Mouse (Mus musculus): ENCODE data around the gene Acvr1b. TPM values are rescaled to one million over a fixed set of nuclear protein-coding genes. Genes with fewer than 3 reads are reported as not detected.

Acvr1b gene
- polyA plus RNA-seq, 1 experiment from 2014 or later: 24.9 TPM

DNA sequence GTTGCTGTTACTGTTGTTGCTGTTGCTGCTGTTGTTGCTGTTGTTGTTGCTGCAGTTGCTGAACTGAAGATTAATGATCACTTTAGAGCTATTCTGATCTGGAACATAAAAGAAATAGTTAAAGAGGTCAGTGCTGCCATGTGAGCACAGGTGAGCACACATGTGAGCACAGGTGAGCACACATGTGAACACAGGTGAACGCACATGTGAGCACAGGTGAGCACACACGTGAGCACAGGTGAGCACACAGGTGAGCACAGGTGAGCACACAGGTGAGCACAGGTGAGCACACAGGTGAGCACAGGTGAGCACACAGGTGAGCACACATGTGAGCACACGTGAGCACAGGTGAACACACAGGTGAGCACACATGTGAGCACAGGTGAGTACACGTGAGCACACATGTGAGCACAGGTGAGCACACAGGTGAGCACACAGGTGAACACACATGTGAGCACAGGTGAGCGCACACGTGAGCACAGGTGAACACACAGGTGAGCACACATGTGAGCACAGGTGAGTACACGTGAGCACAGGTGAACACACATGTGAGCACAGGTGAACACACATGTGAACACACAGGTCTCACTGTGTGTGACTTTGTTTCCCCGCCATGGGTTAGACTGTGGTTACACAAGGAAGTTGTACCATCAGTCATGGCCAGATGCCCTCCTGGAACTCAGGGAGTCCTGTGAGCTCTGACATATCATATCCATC lies 22.4 kb downstream of the Acvr1b start:
- Histone ChIP-seq H3K4me1 (peaks cover 16% of the 10 kb centered on the region), H3K27me3 (replicated peaks) (no peaks in the 10 kb centered on the region), H3K27ac (no peak overlapping the region), H3K9me3 (no peaks in the 10 kb centered on the region), H3K4me3 (no peak overlapping the region), H3K4me2 (no peak overlapping the region), H3K9ac (no peak overlapping the region), H3K36me3 (replicated peaks) (peaks cover 46% of the 10 kb centered on the region)
- WGBS: 95% methylated on average over 8 of the region's 8 CpGs
- ATAC-seq (replicated peaks): no peak

DNA sequence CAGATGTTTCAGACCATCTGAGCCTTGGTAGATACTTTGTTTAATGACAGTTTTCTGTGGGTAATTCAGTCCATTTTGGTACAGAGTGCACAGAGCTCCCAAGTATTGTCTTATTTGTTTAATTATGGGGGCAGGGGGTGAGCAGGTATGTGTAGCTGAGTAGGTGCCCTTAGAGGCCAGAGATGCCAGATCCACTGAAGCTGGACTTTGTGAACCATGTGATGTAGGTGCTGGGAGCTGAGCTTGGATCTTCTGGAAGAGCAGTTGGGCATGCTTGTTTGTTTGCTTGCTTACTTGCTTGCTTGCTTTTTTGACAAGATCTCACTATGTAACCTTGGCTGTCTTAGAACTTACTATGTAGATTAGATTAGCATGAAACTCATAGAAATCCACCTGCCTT lies 23.1 kb downstream of the Acvr1b start:
- ATAC-seq (replicated peaks): no peak
- H3K9me3 ChIP-seq: no peaks in the 10 kb centered on the region
- H3K36me3 ChIP-seq (replicated peaks): peaks cover 53% of the 10 kb centered on the region
- H3K4me2 ChIP-seq: no peak overlapping the region
- no peak overlapping the region for H3K9ac ChIP-seq
- no peaks in the 10 kb centered on the region for H3K27me3 ChIP-seq (replicated peaks)
- H3K4me3 ChIP-seq: no peak overlapping the region
- no peak overlapping the region for H3K27ac ChIP-seq
- peaks cover 9% of the 10 kb centered on the region for H3K4me1 ChIP-seq

DNA sequence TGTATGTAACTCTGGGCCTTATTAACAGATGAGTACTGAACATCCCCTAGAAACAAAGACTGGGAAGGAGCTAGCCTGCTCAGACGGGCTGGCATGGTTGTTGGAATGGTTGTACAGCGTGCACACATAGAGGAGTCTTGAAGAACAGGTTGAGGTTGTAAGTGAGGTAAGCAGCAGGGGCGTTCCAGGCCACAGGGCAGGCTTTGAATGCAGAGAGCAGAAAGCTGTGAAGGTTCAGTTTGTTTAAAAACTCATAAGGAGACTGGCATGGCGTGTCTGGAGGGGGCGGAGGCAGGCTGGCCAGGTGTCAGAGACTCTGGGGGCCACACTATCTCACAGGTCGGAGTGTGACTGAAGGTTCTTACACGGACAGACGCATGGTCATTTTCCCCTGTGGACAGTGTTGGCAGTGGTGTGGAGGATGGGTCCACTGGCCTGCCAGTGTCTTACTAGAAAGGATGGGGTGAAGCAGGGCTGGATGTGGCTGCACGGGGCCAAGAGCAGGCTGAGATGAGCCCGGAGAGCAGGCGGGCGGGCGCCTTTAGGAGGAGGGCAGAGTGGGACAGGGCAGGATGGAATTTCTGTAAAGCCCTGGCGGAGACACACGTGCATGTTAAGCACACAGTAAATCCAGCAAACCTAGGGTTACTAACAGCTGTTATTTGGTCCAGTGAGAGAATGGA lies 23.8 kb downstream of the Acvr1b start:
- no peak overlapping the region for H3K4me3 ChIP-seq
- no peak overlapping the region for H3K9ac ChIP-seq
- H3K4me1 ChIP-seq: 0 out of 2 replicates have a peak, but pooled peaks cover 2% of the 10 kb centered on the region
- no peaks in the 10 kb centered on the region for H3K27me3 ChIP-seq (replicated peaks)
- WGBS: 85% methylated on average over 15 of the region's 15 CpGs
- H3K4me2 ChIP-seq: no peak overlapping the region
- peaks cover 60% of the 10 kb centered on the region for H3K36me3 ChIP-seq (replicated peaks)
- no peak overlapping the region for H3K27ac ChIP-seq
- no peaks in the 10 kb centered on the region for H3K9me3 ChIP-seq
- 0 out of 2 replicates have a peak, but pooled peaks have one; percentile 5 for ATAC-seq (replicated peaks)

DNA sequence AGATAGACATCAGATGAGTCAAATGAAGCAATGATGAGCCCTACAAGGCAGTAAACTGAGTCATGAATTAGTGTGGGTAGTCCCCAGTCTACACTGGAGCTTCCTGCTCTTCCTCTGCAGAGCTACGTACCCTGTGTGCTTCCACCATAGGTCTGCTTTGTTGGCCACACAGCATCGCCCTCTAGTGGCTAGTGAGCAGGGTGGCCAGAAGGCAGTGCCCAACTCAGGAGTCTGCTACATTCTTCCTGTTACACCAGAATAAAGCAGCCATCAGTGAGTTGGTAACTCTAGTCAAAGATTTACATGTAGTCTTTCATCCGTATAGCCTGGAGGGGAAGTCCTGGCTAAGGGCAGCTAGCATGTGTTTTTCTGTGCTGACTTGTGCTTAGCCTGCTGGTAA lies 24.4 kb downstream of the Acvr1b start:
- Histone ChIP-seq H3K4me1 (no peaks in the 10 kb centered on the region), H3K27ac (no peak overlapping the region), H3K36me3 (replicated peaks) (peaks cover 65% of the 10 kb centered on the region), H3K4me3 (no peak overlapping the region), H3K9me3 (no peaks in the 10 kb centered on the region), H3K4me2 (no peak overlapping the region), H3K9ac (no peak overlapping the region), H3K27me3 (replicated peaks) (no peaks in the 10 kb centered on the region)
- 22% methylated on average over 3 of the region's 3 CpGs for WGBS
- peak; percentile 62; the same call in 1 of the 2 replicates for ATAC-seq (replicated peaks)

DNA sequence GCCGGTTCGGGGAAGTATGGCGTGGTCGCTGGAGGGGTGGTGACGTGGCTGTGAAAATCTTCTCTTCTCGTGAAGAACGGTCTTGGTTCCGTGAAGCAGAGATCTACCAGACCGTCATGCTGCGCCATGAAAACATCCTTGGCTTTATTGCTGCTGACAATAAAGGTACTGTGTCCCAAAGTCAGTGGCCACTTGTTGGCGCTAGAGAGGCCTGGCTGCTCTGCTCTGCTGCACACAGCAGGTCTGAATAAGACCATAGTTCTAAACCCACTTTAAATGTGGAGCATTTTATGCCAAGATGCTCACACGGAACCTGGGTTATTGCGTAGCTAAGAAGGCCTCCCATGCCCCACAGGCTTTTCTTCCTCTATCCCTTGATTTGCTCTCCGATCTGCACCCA lies 25.0 kb downstream of the Acvr1b start:
- 87% methylated on average over 14 of the region's 14 CpGs for WGBS
- Histone ChIP-seq H3K4me2 (no peak overlapping the region), H3K4me3 (no peak overlapping the region), H3K27ac (no peak overlapping the region), H3K36me3 (replicated peaks) (peaks cover 67% of the 10 kb centered on the region), H3K27me3 (replicated peaks) (no peaks in the 10 kb centered on the region), H3K9ac (no peak overlapping the region), H3K9me3 (no peaks in the 10 kb centered on the region), H3K4me1 (no peaks in the 10 kb centered on the region)
- no peak for ATAC-seq (replicated peaks)

DNA sequence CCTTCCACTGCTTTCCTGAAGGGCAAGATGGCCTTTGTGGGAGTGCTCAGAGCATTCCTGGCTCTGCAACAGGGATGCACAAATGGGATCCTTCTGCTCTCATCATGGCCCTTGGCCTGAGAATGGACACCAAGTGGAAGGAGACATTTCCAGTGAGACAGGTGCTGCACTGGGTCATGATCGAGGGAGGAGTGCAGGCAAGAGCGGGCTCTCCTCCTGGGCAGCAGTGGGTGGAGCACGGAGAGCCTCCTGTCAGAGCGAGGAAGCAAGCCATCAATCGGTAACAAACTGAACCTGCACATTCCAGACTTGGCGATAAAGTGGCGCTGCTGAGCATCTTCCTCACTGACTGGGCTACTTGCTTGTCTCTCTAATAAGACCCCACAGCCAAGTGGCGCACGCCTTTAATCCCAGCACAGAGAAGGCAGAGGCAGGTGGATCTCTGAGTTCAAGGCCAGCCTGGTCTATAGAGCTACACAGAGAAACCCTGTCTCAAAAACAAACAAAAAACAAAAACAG lies 27.0 kb downstream of the Acvr1b start:
- H3K9ac ChIP-seq: no peak overlapping the region
- no peaks in the 10 kb centered on the region for H3K4me1 ChIP-seq
- H3K36me3 ChIP-seq (replicated peaks): peaks cover 62% of the 10 kb centered on the region
- H3K9me3 ChIP-seq: no peaks in the 10 kb centered on the region
- ATAC-seq (replicated peaks): no peak
- H3K27ac ChIP-seq: no peak overlapping the region
- no peak overlapping the region for H3K4me3 ChIP-seq
- H3K27me3 ChIP-seq (replicated peaks): no peaks in the 10 kb centered on the region
- H3K4me2 ChIP-seq: no peak overlapping the region
- WGBS: 96% methylated on average over 9 of the region's 9 CpGs

DNA sequence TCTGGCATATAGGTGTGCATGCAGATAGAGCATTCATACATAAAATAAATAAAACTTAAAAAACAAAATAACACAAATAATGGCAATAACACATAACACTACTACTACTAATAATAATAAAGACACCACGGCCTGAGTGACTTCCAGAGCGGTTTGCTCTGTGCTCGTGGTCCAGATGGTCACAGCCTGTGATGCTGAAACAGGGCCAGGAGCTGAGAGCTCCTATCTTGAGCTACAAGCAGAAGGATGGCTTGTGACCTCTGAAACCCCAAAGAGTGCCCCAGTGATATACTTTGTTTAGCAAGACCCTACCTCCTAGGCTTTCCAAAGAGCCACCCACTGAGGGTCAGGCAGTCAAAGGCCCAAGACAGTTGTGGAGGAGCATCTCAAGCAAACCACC lies 27.5 kb downstream of the Acvr1b start:
- Histone ChIP-seq H3K27me3 (replicated peaks) (no peaks in the 10 kb centered on the region), H3K9me3 (no peaks in the 10 kb centered on the region), H3K36me3 (replicated peaks) (peaks cover 63% of the 10 kb centered on the region), H3K4me3 (no peak overlapping the region), H3K4me2 (no peak overlapping the region), H3K27ac (no peak overlapping the region), H3K4me1 (no peaks in the 10 kb centered on the region), H3K9ac (no peak overlapping the region)
- no peak for ATAC-seq (replicated peaks)
- 95% methylated on average over 3 of the region's 3 CpGs for WGBS

DNA sequence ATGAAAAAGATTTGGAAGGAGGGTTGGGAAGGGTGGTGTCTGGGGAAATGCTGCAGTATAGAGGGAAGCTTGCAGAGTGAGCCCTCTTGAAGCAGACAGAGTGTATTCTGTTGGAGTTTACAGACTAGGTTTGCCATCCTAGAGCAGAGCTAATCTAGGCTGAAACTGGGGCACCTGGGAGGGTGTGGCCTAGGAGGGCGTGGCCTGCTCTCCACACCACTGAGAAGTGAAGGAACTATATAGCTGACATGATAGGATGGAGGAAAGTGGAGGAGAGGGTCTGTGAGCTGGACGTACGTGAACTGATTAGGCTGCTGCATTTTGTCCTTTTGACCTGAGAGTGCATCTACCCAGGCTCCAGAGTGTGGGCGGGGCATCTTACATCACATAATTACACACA lies 29.8 kb downstream of the Acvr1b start:
- no peak overlapping the region for H3K9ac ChIP-seq
- H3K4me1 ChIP-seq: no peaks in the 10 kb centered on the region
- H3K9me3 ChIP-seq: no peaks in the 10 kb centered on the region
- WGBS: 93% methylated on average over 4 of the region's 4 CpGs
- ATAC-seq (replicated peaks): no peak
- no peaks in the 10 kb centered on the region for H3K27me3 ChIP-seq (replicated peaks)
- H3K4me2 ChIP-seq: no peak overlapping the region
- H3K36me3 ChIP-seq (replicated peaks): peaks cover 59% of the 10 kb centered on the region
- no peak overlapping the region for H3K27ac ChIP-seq
- no peak overlapping the region for H3K4me3 ChIP-seq

DNA sequence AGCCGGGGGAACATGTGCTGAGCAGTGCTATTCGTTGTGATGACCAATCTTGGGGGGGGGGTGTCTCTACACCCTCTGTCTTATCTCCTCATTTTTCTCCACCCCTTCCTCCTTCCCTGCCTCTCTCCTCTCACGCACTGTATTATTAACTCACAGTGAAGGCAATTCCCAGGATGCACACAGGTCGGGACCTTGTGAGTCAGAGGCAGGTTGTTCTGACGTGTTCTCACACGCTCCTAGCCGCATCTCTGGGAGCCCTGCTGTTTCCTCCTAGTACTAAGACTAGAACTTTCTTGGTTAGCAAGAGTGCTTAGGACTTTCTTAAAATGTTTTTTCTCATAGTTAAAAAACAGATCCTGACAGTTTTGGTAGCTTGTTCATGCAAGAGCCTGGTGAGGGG lies 30.9 kb downstream of the Acvr1b start:
- peaks cover 61% of the 10 kb centered on the region for H3K36me3 ChIP-seq (replicated peaks)
- no peaks in the 10 kb centered on the region for H3K4me1 ChIP-seq
- no peak overlapping the region for H3K4me3 ChIP-seq
- H3K9ac ChIP-seq: no peak overlapping the region
- H3K9me3 ChIP-seq: no peaks in the 10 kb centered on the region
- 90% methylated on average over 7 of the region's 7 CpGs for WGBS
- no peak for ATAC-seq (replicated peaks)
- H3K27me3 ChIP-seq (replicated peaks): no peaks in the 10 kb centered on the region
- H3K4me2 ChIP-seq: no peak overlapping the region
- no peak overlapping the region for H3K27ac ChIP-seq

DNA sequence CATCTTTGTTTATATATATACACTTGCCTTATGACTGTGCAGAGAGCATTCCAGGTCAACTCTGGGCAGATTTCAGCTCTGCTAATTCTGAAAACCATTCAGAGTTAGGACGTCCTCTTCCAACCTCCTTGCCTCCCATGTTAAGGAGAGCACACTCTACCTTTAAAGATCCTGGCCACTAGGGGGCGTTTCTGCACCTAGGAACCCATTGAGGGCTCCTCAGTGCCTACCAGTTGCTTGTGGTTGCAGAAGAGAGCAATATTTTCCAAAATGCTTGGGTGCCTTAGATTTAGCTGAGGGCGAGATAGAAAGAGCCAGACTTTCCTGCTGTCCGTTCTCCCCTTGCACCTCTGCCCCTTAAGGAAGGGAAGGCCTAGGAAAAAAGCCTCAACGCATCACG lies 36.4 kb downstream of the Acvr1b start:
- Histone ChIP-seq H3K36me3 (replicated peaks) (peaks cover 38% of the 10 kb centered on the region), H3K4me1 (no peaks in the 10 kb centered on the region), H3K9me3 (no peaks in the 10 kb centered on the region), H3K4me2 (no peak overlapping the region), H3K4me3 (no peak overlapping the region), H3K27ac (no peak overlapping the region), H3K9ac (no peak overlapping the region), H3K27me3 (replicated peaks) (no peaks in the 10 kb centered on the region)
- ATAC-seq (replicated peaks): no peak
- WGBS: 61% methylated on average over 6 of the region's 6 CpGs

DNA sequence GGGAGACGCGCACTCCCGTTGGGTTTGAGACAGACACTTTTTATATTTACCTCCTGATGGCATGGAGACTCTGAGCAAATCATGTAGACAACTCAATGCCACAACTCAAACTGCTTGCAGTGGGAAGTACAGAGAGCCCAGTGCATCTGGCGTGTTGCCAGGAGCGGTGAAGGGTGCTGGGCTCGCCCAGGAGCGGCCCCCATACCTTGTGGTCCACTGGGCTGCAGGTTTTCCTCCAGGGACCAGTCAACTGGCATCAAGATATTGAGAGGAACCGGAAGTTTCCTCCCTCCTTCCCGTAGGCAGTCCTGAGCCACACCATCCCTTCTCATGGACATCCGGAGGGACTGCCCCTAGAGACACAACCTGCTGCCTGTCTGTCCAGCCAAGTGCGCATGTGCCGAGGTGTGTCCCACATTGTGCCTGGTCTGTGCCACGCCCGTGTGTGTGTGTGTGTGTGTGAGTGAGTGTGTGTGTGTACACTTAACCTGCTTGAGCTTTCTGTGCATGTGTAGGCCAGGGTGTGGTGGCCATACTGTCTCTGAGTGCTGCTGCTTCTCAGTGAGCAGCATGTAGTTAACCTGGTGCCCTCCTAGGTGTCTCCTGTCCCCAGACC lies 37.2 kb downstream of the Acvr1b start:
- Histone ChIP-seq H3K4me1 (no peaks in the 10 kb centered on the region), H3K4me2 (no peak overlapping the region), H3K9ac (no peak overlapping the region), H3K36me3 (replicated peaks) (peaks cover 35% of the 10 kb centered on the region), H3K27ac (no peak overlapping the region), H3K27me3 (replicated peaks) (no peaks in the 10 kb centered on the region), H3K4me3 (no peak overlapping the region), H3K9me3 (no peaks in the 10 kb centered on the region)
- no peak; the same call in 1 of the 2 replicates for ATAC-seq (replicated peaks)
- WGBS: 90% methylated on average over 14 of the region's 14 CpGs

DNA sequence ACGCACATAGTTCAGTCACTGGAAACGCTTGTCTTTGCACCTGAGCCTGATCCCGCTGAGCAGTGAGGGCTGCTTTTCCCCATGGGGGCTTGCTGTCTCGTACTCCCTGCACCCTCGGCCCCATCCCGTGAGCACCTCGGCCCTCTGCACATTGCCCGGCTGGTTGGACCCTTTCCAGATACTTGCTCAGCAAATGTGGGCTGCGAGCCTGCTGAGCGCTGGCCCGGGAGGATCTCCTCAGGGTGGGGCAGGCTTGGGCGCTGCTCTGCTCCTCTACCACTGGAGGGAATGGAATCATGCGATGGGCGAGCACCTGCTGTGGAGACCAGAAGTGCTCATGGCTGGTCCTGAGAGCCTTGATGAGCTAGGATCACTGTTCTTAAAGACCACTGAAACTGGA lies 38.6 kb downstream of the Acvr1b start:
- 83% methylated on average over 14 of the region's 14 CpGs for WGBS
- H3K4me1 ChIP-seq: no peaks in the 10 kb centered on the region
- H3K9me3 ChIP-seq: no peaks in the 10 kb centered on the region
- peaks cover 31% of the 10 kb centered on the region; the same call in 1 of the 2 replicates for H3K36me3 ChIP-seq (replicated peaks)
- H3K4me2 ChIP-seq: no peak overlapping the region
- H3K4me3 ChIP-seq: no peak overlapping the region
- no peak overlapping the region for H3K27ac ChIP-seq
- no peaks in the 10 kb centered on the region for H3K27me3 ChIP-seq (replicated peaks)
- no peak for ATAC-seq (replicated peaks)
- no peak overlapping the region for H3K9ac ChIP-seq
